Mouse (Mus musculus): ENCODE results near the gene Cdkn2b.

GRCm38 (mm10) chr4:89306798-89307365 lies 4.0 kb downstream of the Cdkn2b start:
- TF ChIP-seq EP300 (IDR thresholded peaks at IDR 0.05; ENCODE audit: low read length) = no peak
- no peak for TF ChIP-seq CTCF (conservative IDR thresholded peaks at IDR 0.05 in 1 of 2, IDR thresholded peaks at IDR 0.05 in 1 of 2; ENCODE audit: low read depth in 2 of 2, low read length in 2 of 2)
- TF ChIP-seq BHLHE40 (IDR thresholded peaks at IDR 0.05; ENCODE audit: low read depth, low read length) = no peak

All from CH12.LX (cell line).